Mouse (Mus musculus): ENCODE results near the gene Hk3. TPM values are rescaled to one million over a fixed set of nuclear protein-coding genes. Genes with fewer than 3 reads are reported as not detected.

Gene Hk3
- polyA plus RNA-seq, 1 experiment from 2014 or later: 0.81 TPM

- Histone ChIP-seq H3K4me1 (replicated peaks; ENCODE audit: control insufficient read depth, insufficient read depth, low read length) (no peaks in the 10 kb centered on the region), H3K4me3 (ENCODE audit: low read depth, low read length) (no peak overlapping the region), H3K9ac (ENCODE audit: low read depth, low read length) (no peak overlapping the region), H3K9me3 (ENCODE audit: control insufficient read depth) (no peaks in the 10 kb centered on the region), H3K27ac (ENCODE audit: low read depth, low read length) (no peak overlapping the region), H3K4me2 (replicated peaks; ENCODE audit: low read depth) (no peak overlapping the region), H3K36me3 (ENCODE audit: control insufficient read depth, insufficient read depth) (no peaks in the 10 kb centered on the region), H3K27me3 (replicated peaks; ENCODE audit: control insufficient read depth, insufficient read depth, low read length) (no peaks in the 10 kb centered on the region)
- no peak for TF ChIP-seq CTCF (IDR thresholded peaks at IDR 0.05; ENCODE audit: low read depth)
- WGBS: 85% methylated on average over 8 of the region's 8 CpGs
- no peak for ATAC-seq
Measured at GRCm38 (mm10) chr13:54997568-54997967, 23.6 kb downstream of the Hk3 start.

- Histone ChIP-seq H3K4me1 (replicated peaks; ENCODE audit: control insufficient read depth, insufficient read depth, low read length) (no peaks in the 10 kb centered on the region), H3K9ac (ENCODE audit: low read depth, low read length) (no peak overlapping the region), H3K27me3 (replicated peaks; ENCODE audit: control insufficient read depth, insufficient read depth, low read length) (no peaks in the 10 kb centered on the region), H3K4me3 (ENCODE audit: low read depth, low read length) (no peak overlapping the region), H3K9me3 (ENCODE audit: control insufficient read depth) (no peaks in the 10 kb centered on the region), H3K4me2 (replicated peaks; ENCODE audit: low read depth) (no peak overlapping the region), H3K27ac (ENCODE audit: low read depth, low read length) (no peak overlapping the region), H3K36me3 (ENCODE audit: control insufficient read depth, insufficient read depth) (no peaks in the 10 kb centered on the region)
- no peak for ATAC-seq
- 49% methylated on average over 6 of the region's 6 CpGs for WGBS
- TF ChIP-seq CTCF (IDR thresholded peaks at IDR 0.05; ENCODE audit: low read depth): no peak
Measured at GRCm38 (mm10) chr13:54995161-54995560, 26.0 kb downstream of the Hk3 start.

- no peak for TF ChIP-seq CTCF (IDR thresholded peaks at IDR 0.05; ENCODE audit: low read depth)
- WGBS: 23% methylated on average over 4 of the region's 4 CpGs
- no peaks in the 10 kb centered on the region for H3K27me3 ChIP-seq (replicated peaks; ENCODE audit: control insufficient read depth, insufficient read depth, low read length)
- H3K4me2 ChIP-seq (replicated peaks; ENCODE audit: low read depth): no peak overlapping the region
- H3K4me3 ChIP-seq (ENCODE audit: low read depth, low read length): no peak overlapping the region
- no peak overlapping the region for H3K27ac ChIP-seq (ENCODE audit: low read depth, low read length)
- no peaks in the 10 kb centered on the region for H3K9me3 ChIP-seq (ENCODE audit: control insufficient read depth)
- H3K4me1 ChIP-seq (replicated peaks; ENCODE audit: control insufficient read depth, insufficient read depth, low read length): no peaks in the 10 kb centered on the region
- no peak for ATAC-seq
- H3K36me3 ChIP-seq (ENCODE audit: control insufficient read depth, insufficient read depth): no peaks in the 10 kb centered on the region
- no peak overlapping the region for H3K9ac ChIP-seq (ENCODE audit: low read depth, low read length)
Measured at GRCm38 (mm10) chr13:54994576-54994975, 26.6 kb downstream of the Hk3 start.

- Histone ChIP-seq H3K9me3 (ENCODE audit: control insufficient read depth) (no peaks in the 10 kb centered on the region), H3K27me3 (replicated peaks; ENCODE audit: control insufficient read depth, insufficient read depth, low read length) (no peaks in the 10 kb centered on the region), H3K4me2 (replicated peaks; ENCODE audit: low read depth) (no peak overlapping the region), H3K27ac (ENCODE audit: low read depth, low read length) (no peak overlapping the region), H3K36me3 (ENCODE audit: control insufficient read depth, insufficient read depth) (no peaks in the 10 kb centered on the region), H3K4me3 (ENCODE audit: low read depth, low read length) (no peak overlapping the region), H3K9ac (ENCODE audit: low read depth, low read length) (no peak overlapping the region), H3K4me1 (replicated peaks; ENCODE audit: control insufficient read depth, insufficient read depth, low read length) (no peaks in the 10 kb centered on the region)
- ATAC-seq: no peak
- TF ChIP-seq CTCF (IDR thresholded peaks at IDR 0.05; ENCODE audit: low read depth): no peak
- WGBS: 87% methylated on average over 7 of the region's 7 CpGs
Measured at GRCm38 (mm10) chr13:54992215-54992614, 29.0 kb downstream of the Hk3 start.

- Histone ChIP-seq H3K4me3 (ENCODE audit: low read depth, low read length) (no peak overlapping the region), H3K9ac (ENCODE audit: low read depth, low read length) (no peak overlapping the region), H3K27me3 (replicated peaks; ENCODE audit: control insufficient read depth, insufficient read depth, low read length) (no peaks in the 10 kb centered on the region), H3K27ac (ENCODE audit: low read depth, low read length) (no peak overlapping the region), H3K36me3 (ENCODE audit: control insufficient read depth, insufficient read depth) (no peaks in the 10 kb centered on the region), H3K4me1 (replicated peaks; ENCODE audit: control insufficient read depth, insufficient read depth, low read length) (no peaks in the 10 kb centered on the region), H3K4me2 (replicated peaks; ENCODE audit: low read depth) (no peak overlapping the region), H3K9me3 (ENCODE audit: control insufficient read depth) (no peaks in the 10 kb centered on the region)
- TF ChIP-seq CTCF (IDR thresholded peaks at IDR 0.05; ENCODE audit: low read depth): no peak
- ATAC-seq: no peak
- 35% methylated on average over 7 of the region's 7 CpGs for WGBS
Measured at GRCm38 (mm10) chr13:54988181-54988760, 32.9 kb downstream of the Hk3 start.

- H3K4me2 ChIP-seq (replicated peaks; ENCODE audit: low read depth): no peak overlapping the region
- no peak overlapping the region for H3K27ac ChIP-seq (ENCODE audit: low read depth, low read length)
- no peak overlapping the region for H3K9ac ChIP-seq (ENCODE audit: low read depth, low read length)
- H3K27me3 ChIP-seq (replicated peaks; ENCODE audit: control insufficient read depth, insufficient read depth, low read length): no peaks in the 10 kb centered on the region
- H3K36me3 ChIP-seq (ENCODE audit: control insufficient read depth, insufficient read depth): no peaks in the 10 kb centered on the region
- no peaks in the 10 kb centered on the region for H3K9me3 ChIP-seq (ENCODE audit: control insufficient read depth)
- no peak overlapping the region for H3K4me3 ChIP-seq (ENCODE audit: low read depth, low read length)
- TF ChIP-seq CTCF (IDR thresholded peaks at IDR 0.05; ENCODE audit: low read depth): no peak
- H3K4me1 ChIP-seq (replicated peaks; ENCODE audit: control insufficient read depth, insufficient read depth, low read length): no peaks in the 10 kb centered on the region
- 80% methylated on average over 9 of the region's 9 CpGs for WGBS
- no peak for ATAC-seq
Measured at GRCm38 (mm10) chr13:54987405-54987804, 33.8 kb downstream of the Hk3 start.

GRCm38 (mm10) chr13:54983614-54984013 is 37.6 kb downstream of the Hk3 start:
- TF ChIP-seq CTCF (IDR thresholded peaks at IDR 0.05; ENCODE audit: low read depth): peak; percentile 47
- Histone ChIP-seq H3K4me3 (ENCODE audit: low read depth, low read length) (no peak overlapping the region), H3K9me3 (ENCODE audit: control insufficient read depth) (no peaks in the 10 kb centered on the region), H3K9ac (ENCODE audit: low read depth, low read length) (no peak overlapping the region), H3K4me1 (replicated peaks; ENCODE audit: control insufficient read depth, insufficient read depth, low read length) (no peaks in the 10 kb centered on the region), H3K36me3 (ENCODE audit: control insufficient read depth, insufficient read depth) (no peaks in the 10 kb centered on the region), H3K27ac (ENCODE audit: low read depth, low read length) (no peak overlapping the region), H3K27me3 (replicated peaks; ENCODE audit: control insufficient read depth, insufficient read depth, low read length) (no peaks in the 10 kb centered on the region), H3K4me2 (replicated peaks; ENCODE audit: low read depth) (no peak overlapping the region)
- WGBS: 62% methylated on average over 2 of the region's 2 CpGs
- no peak for ATAC-seq
